Mouse (Mus musculus) embryonic facial prominence, embryonic 13.5 days (tissue): ENCODE data around the gene Agfg2. TPM values are rescaled to one million over a fixed set of nuclear protein-coding genes. Genes with fewer than 3 reads are reported as not detected.

Experiments
- ATAC-seq: fragments of 200-750 bp; cut with Nextera tagmentation; 2 replicates; pipeline ENCODE4 v1.8.0; 2017; ENCODE audit warnings: low read depth; ENCODE audit not compliant: insufficient number of reproducible peaks, insufficient read depth, low FRiP score, low TSS enrichment
- H3K27ac ChIP-seq: fragments of 300-500 bp; sonication (generic); 2 replicates; pipeline ENCODE4 v1.5.1; 2015; ENCODE audit warnings: moderate library complexity, mild to moderate bottlenecking, inconsistent platforms
- H3K27me3 ChIP-seq: fragments of 300-500 bp; sonication (generic); 2 replicates; pipeline ENCODE4 v1.6.1; 2015; ENCODE audit warnings: mild to moderate bottlenecking, inconsistent platforms
- H3K36me3 ChIP-seq: fragments of 300-500 bp; sonication (generic); 2 replicates; pipeline ENCODE4 v1.6.1; 2015; ENCODE audit warnings: mild to moderate bottlenecking, inconsistent platforms
- H3K4me1 ChIP-seq: fragments of 300-500 bp; sonication (generic); 2 replicates; pipeline ENCODE4 v1.6.1; 2015; ENCODE audit warnings: inconsistent platforms
- H3K4me2 ChIP-seq: fragments of 300-500 bp; sonication (generic); 2 replicates; pipeline ENCODE4 v1.6.1; 2015; ENCODE audit warnings: moderate library complexity, mild to moderate bottlenecking, inconsistent platforms
- H3K4me3 ChIP-seq: fragments of 300-500 bp; sonication (generic); 2 replicates; pipeline ENCODE4 v1.5.1; 2015; ENCODE audit warnings: mild to moderate bottlenecking, inconsistent platforms
- H3K9ac ChIP-seq: fragments of 300-500 bp; sonication (generic); 2 replicates; pipeline ENCODE4 v1.6.1; 2015; ENCODE audit warnings: mild to moderate bottlenecking, inconsistent platforms
- H3K9me3 ChIP-seq: fragments of 300-500 bp; sonication (generic); 2 replicates; pipeline ENCODE4 v1.6.1; 2016; ENCODE audit warnings: inconsistent platforms
- WGBS: fragments of 180-500 bp; shearing (Covaris S2); methylation state at CpG from one replicate; pipeline ENCODE4 v1.1.7; 2015; ENCODE audit warnings: mixed read lengths; 5-methylcytosine and 5-hydroxymethylcytosine counted together
- polyA plus RNA-seq: library from polyadenylated mRNA; unstranded; fragments of >200 nt; fragmentation: Nextera tagmentation; extraction: Ambion mirVana; gene quantifications from 2 replicates; pipeline ENCODE4 v1.2.1, GENCODE M21; 2015

The Agfg2 gene
- polyA plus RNA-seq, 1 experiment from 2014 or later: 19.2 TPM

GRCm38 (mm10) chr5:137600619-137601364 lies 83.7 kb downstream of the Agfg2 start, which contains the start of gene Mospd3:
Gene Mospd3 (minus strand): TSS chr5:137601058.
- Histone ChIP-seq H3K9me3 (no peaks in the 10 kb centered on the region), H3K36me3 (peaks cover 35% of the 10 kb centered on the region), H3K4me2 (peak within 1 kb of the TSS; percentile 97), H3K4me1 (peaks cover 33% of the 10 kb centered on the region), H3K27ac (peak within 1 kb of the TSS; percentile 86), H3K9ac (peak within 1 kb of the TSS; percentile 88), H3K4me3 (peak within 1 kb of the TSS; percentile 75), H3K27me3 (no peaks in the 10 kb centered on the region)
- ATAC-seq: peak; percentile 87
- under 1% methylated on average over 41 of the region's 41 CpGs for WGBS

Other genes starting within 250 kb of the Agfg2 start
- 0.11 and 0.17 TPM in 2 replicates for gene Zan, start 207.7 kb downstream of the Agfg2 start, polyA plus RNA-seq
- gene Pop7, start 182.2 kb downstream of the Agfg2 start, polyA plus RNA-seq: 48.0 and 56.2 TPM in 2 replicates
- gene Gigyf1, start 166.2 kb downstream of the Agfg2 start, polyA plus RNA-seq: 16.3 and 17.1 TPM in 2 replicates
- gene Epo, start 151.5 kb downstream of the Agfg2 start, polyA plus RNA-seq: not detected in 2 replicates
- gene Gnb2, start 151.2 kb downstream of the Agfg2 start, polyA plus RNA-seq: 360 and 396 TPM in 2 replicates
- 2.8 and 4.5 TPM in 2 replicates for gene Actl6b, start 131.2 kb downstream of the Agfg2 start, polyA plus RNA-seq
- 0.35 and 1.7 TPM in 2 replicates for gene Tfr2, start 114.9 kb downstream of the Agfg2 start, polyA plus RNA-seq
- 33.3 and 33.8 TPM in 2 replicates for gene Mospd3, start 83.7 kb downstream of the Agfg2 start, polyA plus RNA-seq
- 122 and 135 TPM in 2 replicates for gene Pcolce, start 70.9 kb downstream of the Agfg2 start, polyA plus RNA-seq
- gene Fbxo24, start 55.7 kb downstream of the Agfg2 start, polyA plus RNA-seq: 0.13 TPM in 1 of 2 replicates, not detected in the other
- gene Lrch4, start 55.6 kb downstream of the Agfg2 start, polyA plus RNA-seq: 31.5 and 33.9 TPM in 2 replicates
- gene Gm20605, start 55.6 kb downstream of the Agfg2 start, polyA plus RNA-seq: 7.9 and 8.2 TPM in 2 replicates
- 7.0 and 8.6 TPM in 2 replicates for gene Sap25, start 43.4 kb downstream of the Agfg2 start, polyA plus RNA-seq
- 0.26 and 0.32 TPM in 2 replicates for gene Irs3, start 39.0 kb downstream of the Agfg2 start, polyA plus RNA-seq
- 3.5 and 4.4 TPM in 2 replicates for gene Nyap1, start 56.9 kb upstream of the Agfg2 start, polyA plus RNA-seq
- 129 and 134 TPM in 2 replicates for gene Tsc22d4, start 61.0 kb upstream of the Agfg2 start, polyA plus RNA-seq
- gene Ppp1r35, start 94.1 kb upstream of the Agfg2 start, polyA plus RNA-seq: 28.4 and 30.6 TPM in 2 replicates
- 14.2 and 14.7 TPM in 2 replicates for gene Mepce, start 102.9 kb upstream of the Agfg2 start, polyA plus RNA-seq
- 36.1 and 39.7 TPM in 2 replicates for gene Zcwpw1, start 103.1 kb upstream of the Agfg2 start, polyA plus RNA-seq
- 0.31 and 0.70 TPM in 2 replicates for gene Pilra, start 151.6 kb upstream of the Agfg2 start, polyA plus RNA-seq
- gene Pilrb1, start 173.4 kb upstream of the Agfg2 start, polyA plus RNA-seq: not detected in 2 replicates
- gene Pilrb2, start 187.1 kb upstream of the Agfg2 start, polyA plus RNA-seq: not detected in 2 replicates
- gene Cyp3a13, start 236.9 kb upstream of the Agfg2 start, polyA plus RNA-seq: 0.34 TPM in 1 of 2 replicates, not detected in the other